Mouse (Mus musculus) MEL (cell line): Measurements from ENCODE around the gene Sstr3. TPM values are rescaled to one million over a fixed set of nuclear protein-coding genes. Genes with fewer than 3 reads are reported as not detected.

Experiments used
- DNase-seq: peaks from one replicate; pipeline ENCODE4 v3.0.0; 2011; ENCODE audit warnings: low read depth, low spot score
- H3K27ac ChIP-seq: 2 replicates; pipeline ENCODE4 v1.5.1; 2012; ENCODE audit warnings: low read depth, mild to moderate bottlenecking, control low read depth, low read length, moderate library complexity; ENCODE audit not compliant: control insufficient read depth
- H3K27me3 ChIP-seq, 2 experiments: fragments of 150-350 bp in 1 of 2; sonication (generic) in 1 of 2; 2 replicates each; pipeline ENCODE4 v1.6.1; 2012; ENCODE audit warnings: low read length in 2 of 2, mild to moderate bottlenecking in 2 of 2, improper control_type of control experiment in 1 of 2, moderate library complexity in 1 of 2; ENCODE audit not compliant: insufficient read depth in 2 of 2, control insufficient read depth in 1 of 2
- H3K36me3 ChIP-seq, 2 experiments: 2 replicates each; pipeline ENCODE4 v1.6.1; 2012 to 2014; ENCODE audit warnings: low read length in 2 of 2, improper control_type of control experiment in 1 of 2, inconsistent platforms in 1 of 2, mild to moderate bottlenecking in 1 of 2; ENCODE audit not compliant: insufficient read depth in 2 of 2, control insufficient read depth in 1 of 2
- H3K4me1 ChIP-seq, 2 experiments: fragments of 150-350 bp in 1 of 2; sonication (generic) in 1 of 2; 2 replicates each; pipeline ENCODE4 v1.6.1; 2012; ENCODE audit warnings: low read length in 2 of 2, improper control_type of control experiment in 1 of 2, mild to moderate bottlenecking in 1 of 2; ENCODE audit not compliant: insufficient read depth in 2 of 2, control insufficient read depth in 1 of 2
- H3K4me3 ChIP-seq, 2 experiments: fragments of 150-350 bp in 1 of 2; sonication (generic) in 1 of 2; 2 replicates each; pipeline ENCODE4 v1.5.1; 2012; ENCODE audit warnings: low read depth in 2 of 2, low read length in 2 of 2, mild to moderate bottlenecking in 2 of 2, moderate library complexity in 2 of 2, control low read depth in 1 of 2, improper control_type of control experiment in 1 of 2; ENCODE audit not compliant: control insufficient read depth in 1 of 2, insufficient read depth in 1 of 2
- H3K79me2 ChIP-seq: 2 replicates; pipeline ENCODE4 v1.6.1; 2012; ENCODE audit warnings: mild to moderate bottlenecking, low read length, moderate library complexity; ENCODE audit not compliant: control insufficient read depth, poor library complexity, insufficient read depth
- H3K9ac ChIP-seq: 2 replicates; pipeline ENCODE4 v1.6.1; 2012; ENCODE audit warnings: low read depth, mild to moderate bottlenecking, control low read depth, low read length, moderate library complexity; ENCODE audit not compliant: control insufficient read depth, poor library complexity, severe bottlenecking
- H3K9me3 ChIP-seq: fragments of 150-350 bp; sonication (generic); replicated peaks from 2 replicates; pipeline ENCODE4 v1.6.1; 2012; ENCODE audit warnings: mild to moderate bottlenecking, low read length, improper control_type of control experiment, moderate library complexity; ENCODE audit not compliant: insufficient read depth
- BHLHE40 ChIP-seq: IDR thresholded peaks from 2 replicates; pipeline ENCODE4 v1.6.1; 2012; ENCODE audit warnings: low read depth, mild to moderate bottlenecking, inconsistent platforms, low read length, improper control_type of control experiment, borderline replicate concordance
- CTCF ChIP-seq, 3 experiments: IDR thresholded peaks in 2 of 3; conservative IDR thresholded peaks in 1 of 3; 2 replicates each; pipeline ENCODE4 v1.5.1; 2011 to 2012; ENCODE audit warnings: low read length in 3 of 3, low read depth in 2 of 3, mild to moderate bottlenecking in 2 of 3, improper control_type of control experiment in 1 of 3, inconsistent platforms in 1 of 3, mixed read lengths in 1 of 3, moderate library complexity in 1 of 3; ENCODE audit not compliant: control insufficient read depth in 1 of 3, insufficient read depth in 1 of 3, poor library complexity in 1 of 3, severe bottlenecking in 1 of 3
- ELF1 ChIP-seq: IDR thresholded peaks from 2 replicates; pipeline ENCODE4 v1.6.1; 2014; ENCODE audit warnings: low read depth, mild to moderate bottlenecking, inconsistent platforms, low read length, improper control_type of control experiment, moderate library complexity
- EP300 ChIP-seq, 2 experiments: IDR thresholded peaks; 2 replicates each; pipeline ENCODE4 v1.6.1; 2011; ENCODE audit warnings: improper control_type of control experiment in 2 of 2, low read length in 2 of 2, low read depth in 1 of 2, mild to moderate bottlenecking in 1 of 2
- ETS1 ChIP-seq: IDR thresholded peaks from 2 replicates; pipeline ENCODE4 v1.6.1; 2012; ENCODE audit warnings: low read depth, mild to moderate bottlenecking, inconsistent platforms, low read length, improper control_type of control experiment, moderate library complexity
- GABPA ChIP-seq: IDR thresholded peaks from 2 replicates; pipeline ENCODE4 v1.6.1; 2012; ENCODE audit warnings: low read depth, mild to moderate bottlenecking, inconsistent platforms, low read length, improper control_type of control experiment, moderate library complexity
- HCFC1 ChIP-seq: IDR thresholded peaks from 2 replicates; pipeline ENCODE4 v1.6.1; 2012; ENCODE audit warnings: low read depth, mild to moderate bottlenecking, inconsistent platforms, low read length, improper control_type of control experiment, moderate library complexity
- JUND ChIP-seq: IDR thresholded peaks from 2 replicates; pipeline ENCODE4 v1.6.1; 2011; ENCODE audit warnings: low read depth, mild to moderate bottlenecking, improper control_type of control experiment, low read length
- KAT2A ChIP-seq: conservative IDR thresholded peaks from 2 replicates; pipeline ENCODE4 v1.6.1; 2012; ENCODE audit warnings: low read depth, low read length, improper control_type of control experiment, inconsistent platforms
- MAX ChIP-seq: IDR thresholded peaks from 2 replicates; pipeline ENCODE4 v1.6.1; 2011; ENCODE audit warnings: low read length, improper control_type of control experiment
- MEF2A ChIP-seq: IDR thresholded peaks from 2 replicates; pipeline ENCODE4 v1.6.1; 2014; ENCODE audit warnings: low read depth, mild to moderate bottlenecking, inconsistent platforms, low read length, improper control_type of control experiment; ENCODE audit not compliant: poor library complexity, insufficient replicate concordance, severe bottlenecking; ENCODE audit errors: extremely low read depth
- MYB ChIP-seq: IDR thresholded peaks from 2 replicates; pipeline ENCODE4 v1.6.1; 2011; ENCODE audit warnings: mild to moderate bottlenecking, low read depth, low read length, improper control_type of control experiment
- NELFE ChIP-seq: IDR thresholded peaks from 2 replicates; pipeline ENCODE4 v1.6.1; 2011; ENCODE audit warnings: low read depth, low read length, improper control_type of control experiment
- POLR2AphosphoS5 ChIP-seq: IDR thresholded peaks from 2 replicates; pipeline ENCODE4 v1.6.1; 2012; ENCODE audit warnings: low read depth, borderline replicate concordance, mild to moderate bottlenecking, inconsistent platforms, low read length, moderate library complexity, mixed read lengths
- RAD21 ChIP-seq: IDR thresholded peaks from 2 replicates; pipeline ENCODE4 v1.6.1; 2011; ENCODE audit warnings: mild to moderate bottlenecking, low read depth, low read length, improper control_type of control experiment
- RCOR1 ChIP-seq: IDR thresholded peaks from 2 replicates; pipeline ENCODE4 v1.6.1; 2012; ENCODE audit warnings: low read depth, mild to moderate bottlenecking, inconsistent platforms, low read length, improper control_type of control experiment
- SIN3A ChIP-seq: IDR thresholded peaks from 2 replicates; pipeline ENCODE4 v1.6.1; 2012; ENCODE audit warnings: low read length, improper control_type of control experiment, inconsistent platforms
- SMC3 ChIP-seq: IDR thresholded peaks from 2 replicates; pipeline ENCODE4 v1.6.1; 2011; ENCODE audit warnings: low read depth, low read length, improper control_type of control experiment
- TBP ChIP-seq: IDR thresholded peaks from 2 replicates; pipeline ENCODE4 v1.8.0; 2011; ENCODE audit warnings: low read depth, low read length, improper control_type of control experiment
- TCF12 ChIP-seq: IDR thresholded peaks from 2 replicates; pipeline ENCODE4 v1.6.1; 2014; ENCODE audit warnings: low read depth, mild to moderate bottlenecking, inconsistent platforms, low read length, improper control_type of control experiment, moderate library complexity
- UBTF ChIP-seq: IDR thresholded peaks from 2 replicates; pipeline ENCODE4 v1.6.1; 2012; ENCODE audit warnings: low read depth, mild to moderate bottlenecking, inconsistent platforms, low read length, improper control_type of control experiment, moderate library complexity, borderline replicate concordance; ENCODE audit not compliant: insufficient read depth
- USF1 ChIP-seq: IDR thresholded peaks from 2 replicates; pipeline ENCODE4 v1.6.1; 2014; ENCODE audit warnings: low read depth, mild to moderate bottlenecking, inconsistent platforms, low read length, improper control_type of control experiment, moderate library complexity
- ZC3H11A ChIP-seq: IDR thresholded peaks from 2 replicates; pipeline ENCODE4 v1.6.1; 2012; ENCODE audit warnings: low read depth, mild to moderate bottlenecking, inconsistent platforms, low read length, improper control_type of control experiment
- ZKSCAN1 ChIP-seq: IDR thresholded peaks from 2 replicates; pipeline ENCODE4 v1.6.1; 2012; ENCODE audit warnings: low read depth, mild to moderate bottlenecking, inconsistent platforms, low read length, improper control_type of control experiment, moderate library complexity
- ZMIZ1 ChIP-seq: IDR thresholded peaks from 2 replicates; pipeline ENCODE4 v1.6.1; 2012; ENCODE audit warnings: low read depth, mild to moderate bottlenecking, inconsistent platforms, low read length, improper control_type of control experiment, moderate library complexity
- polyA plus RNA-seq, 2 experiments: library from polyadenylated mRNA; stranded (reverse) in 1 of 2; unstranded in 1 of 2; fragments of >175 nt in 1 of 2; fragments of >200 nt in 1 of 2; gene quantifications; 2 replicates each; pipeline versions ENCODE4 v1.2.1 to v1.2.4; 2012; ENCODE audit warnings: low replicate concordance in 2 of 2, low read depth in 1 of 2; ENCODE audit not compliant: insufficient read length in 2 of 2, insufficient read depth in 1 of 2, missing spikeins in 1 of 2
- total RNA-seq: library from RNA; depleted of rRNA; stranded (reverse); fragments of 300-350 nt; gene quantifications from 2 replicates; pipeline ENCODE4 v1.2.3, GENCODE M21; 2012

The Sstr3 gene
- total and polyA plus RNA-seq, 3 experiments = not detected

- H3K9ac ChIP-seq = no peak overlapping the region
- no peaks in the 10 kb centered on the region for H3K27me3 ChIP-seq
- TF ChIP-seq CTCF (IDR thresholded peaks at IDR 0.05 in 2 of 3, conservative IDR thresholded peaks at IDR 0.05 in 1 of 3; ENCODE audit: control insufficient read depth in 1 of 3, insufficient read depth in 1 of 3, low read depth in 2 of 3, low read length in 3 of 3, poor library complexity in 1 of 3, severe bottlenecking in 1 of 3) = no peak
- TF ChIP-seq TBP = no peak
- no peak for TF ChIP-seq ETS1
- TF ChIP-seq ZC3H11A = no peak
- TF ChIP-seq ELF1 = no peak
- no peak for TF ChIP-seq ZMIZ1
- TF ChIP-seq JUND = no peak
- no peak for TF ChIP-seq SIN3A
- TF ChIP-seq ZKSCAN1 = no peak
- no peak for TF ChIP-seq UBTF
- TF ChIP-seq POLR2AphosphoS5 = no peak
- no peak for TF ChIP-seq GABPA
- TF ChIP-seq HCFC1 = no peak
- TF ChIP-seq EP300 (IDR thresholded peaks at IDR 0.05; ENCODE audit: low read depth in 1 of 2, low read length in 2 of 2) = no peak
- no peak for TF ChIP-seq MAX
- no peak for TF ChIP-seq RCOR1
- no peak for TF ChIP-seq TCF12
- H3K4me3 ChIP-seq = no peak overlapping the region
- H3K9me3 ChIP-seq = no peaks in the 10 kb centered on the region
- peak; percentile 10 for DNase-seq
- no peaks in the 10 kb centered on the region for H3K36me3 ChIP-seq
- H3K79me2 ChIP-seq = no peaks in the 10 kb centered on the region
- H3K4me1 ChIP-seq = peaks cover 0 to 5% of the 10 kb centered on the region in 2 experiments; a peak in 2 of 4 replicates
- H3K27ac ChIP-seq = no peak overlapping the region
Measured at GRCm38 (mm10) chr15:78515759-78516158, 28.7 kb downstream of the Sstr3 start.

- TF ChIP-seq USF1 = no peak
- TF ChIP-seq KAT2A = no peak
- no peak for TF ChIP-seq GABPA
- TF ChIP-seq BHLHE40 = no peak
- TF ChIP-seq MYB = no peak
- TF ChIP-seq RAD21 = peak; percentile 74
- TF ChIP-seq MAX = no peak
- peak; percentile 95 for TF ChIP-seq SMC3
- no peak for TF ChIP-seq ZMIZ1
- TF ChIP-seq CTCF (IDR thresholded peaks at IDR 0.05 in 2 of 3, conservative IDR thresholded peaks at IDR 0.05 in 1 of 3; ENCODE audit: control insufficient read depth in 1 of 3, insufficient read depth in 1 of 3, low read depth in 2 of 3, low read length in 3 of 3, poor library complexity in 1 of 3, severe bottlenecking in 1 of 3) = peak; percentile 88 to 93 (median 92)
- no peak for TF ChIP-seq RCOR1
- no peak for TF ChIP-seq MEF2A
- no peak for TF ChIP-seq NELFE
- TF ChIP-seq ZC3H11A = peak; percentile 86
- TF ChIP-seq, all 39 proteins: peak for 4
- Histone ChIP-seq H3K9me3 (no peaks in the 10 kb centered on the region), H3K4me1 (peaks cover 0 to under 1% of the 10 kb centered on the region in 2 experiments; a peak in 1 of 4 replicates), H3K9ac (no peak overlapping the region), H3K27me3 (no peaks in the 10 kb centered on the region), H3K36me3 (no peaks in the 10 kb centered on the region), H3K27ac (no peak overlapping the region), H3K79me2 (no peaks in the 10 kb centered on the region), H3K4me3 (no peak overlapping the region)
- peak; percentile 76 for DNase-seq
Measured at GRCm38 (mm10) chr15:78514393-78515146, 29.9 kb downstream of the Sstr3 start.
